Mouse (Mus musculus) intestine, embryonic 15.5 days (tissue): ENCODE data around the gene Exosc5. TPM values are rescaled to one million over a fixed set of nuclear protein-coding genes. Genes with fewer than 3 reads are reported as not detected.
A peak's percentile ranks its signal among the peaks of the same experiment; 100 is the strongest.

Experiments
- ATAC-seq: fragments of 200-750 bp; cut with Nextera tagmentation; 2 replicates; pipeline ENCODE4 v1.8.0; 2017; ENCODE audit warnings: moderate TSS enrichment, moderate library complexity
- H3K27ac ChIP-seq: fragments of 300-500 bp; sonication (generic); 2 replicates; pipeline ENCODE4 v1.5.1; 2015; ENCODE audit warnings: mild to moderate bottlenecking, inconsistent platforms
- H3K27me3 ChIP-seq: fragments of 300-500 bp; sonication (generic); replicated peaks from 2 replicates; pipeline ENCODE4 v1.6.1; 2015; ENCODE audit warnings: inconsistent platforms
- H3K36me3 ChIP-seq: fragments of 300-500 bp; sonication (generic); 2 replicates; pipeline ENCODE4 v1.6.1; 2015; ENCODE audit warnings: inconsistent platforms
- H3K4me1 ChIP-seq: fragments of 300-500 bp; sonication (generic); replicated peaks from 2 replicates; pipeline ENCODE4 v1.6.1; 2015; ENCODE audit warnings: inconsistent platforms
- H3K4me2 ChIP-seq: fragments of 300-500 bp; sonication (generic); replicated peaks from 2 replicates; pipeline ENCODE4 v1.6.1; 2015; ENCODE audit warnings: mild to moderate bottlenecking, inconsistent platforms
- H3K4me3 ChIP-seq: fragments of 300-500 bp; sonication (generic); replicated peaks from 2 replicates; pipeline ENCODE4 v1.5.1; 2015; ENCODE audit warnings: inconsistent platforms
- H3K9ac ChIP-seq: fragments of 300-500 bp; sonication (generic); 2 replicates; pipeline ENCODE4 v1.6.1; 2015; ENCODE audit warnings: inconsistent platforms
- H3K9me3 ChIP-seq: fragments of 300-500 bp; sonication (generic); 2 replicates; pipeline ENCODE4 v1.6.1; 2016; ENCODE audit warnings: inconsistent platforms
- whole genome bisulfite sequencing: fragments of 180-500 bp; shearing (Covaris S2); methylation state at CpG from one replicate; pipeline ENCODE4 v1.1.7; 2015; 5-methylcytosine and 5-hydroxymethylcytosine counted together
- polyA plus RNA-seq: library from polyadenylated mRNA; unstranded; fragments of >200 nt; fragmentation: Nextera tagmentation; extraction: Ambion mirVana; gene quantifications from 2 replicates; pipeline ENCODE4 v1.2.1, GENCODE M21; 2015

Gene Exosc5
- polyA plus RNA-seq, 1 experiment from 2014 or later: 80.5 TPM

- Histone ChIP-seq H3K27me3 (no peaks in the 10 kb centered on the region), H3K9me3 (no peaks in the 10 kb centered on the region), H3K27ac (no peak overlapping the region), H3K4me1 (no peaks in the 10 kb centered on the region), H3K4me2 (no peak overlapping the region), H3K36me3 (no peaks in the 10 kb centered on the region), H3K9ac (no peak overlapping the region), H3K4me3 (no peak overlapping the region)
- no peak for ATAC-seq
- 76% methylated on average over 4 of the region's 4 CpGs for WGBS
These were observed 14.3 kb upstream of the Exosc5 start for GRCm38 (mm10) chr7:25644631-25645030.

DNA sequence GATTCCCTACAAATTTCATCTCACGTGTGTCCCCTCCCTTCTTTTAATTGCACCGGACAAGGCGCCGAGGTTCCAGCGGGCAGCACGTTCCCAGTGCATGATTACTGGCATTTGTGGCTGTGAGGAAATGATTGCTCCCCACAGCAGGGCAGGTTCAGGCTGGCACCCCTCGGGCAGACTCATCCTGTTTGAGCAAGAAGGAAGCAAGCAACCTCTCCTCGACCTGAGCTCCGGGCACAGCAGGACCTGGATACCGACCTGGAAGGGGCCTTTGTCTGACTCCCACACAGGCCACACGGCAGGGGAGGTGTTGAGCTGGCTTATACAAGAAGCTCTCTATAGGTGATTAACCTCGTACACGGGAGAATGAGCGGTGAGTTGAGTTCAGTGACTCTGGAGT is 13.9 kb upstream of the Exosc5 start:
- H3K27ac ChIP-seq: no peak overlapping the region
- H3K4me2 ChIP-seq: no peak overlapping the region
- no peak overlapping the region for H3K9ac ChIP-seq
- H3K27me3 ChIP-seq: no peaks in the 10 kb centered on the region
- ATAC-seq: no peak
- no peaks in the 10 kb centered on the region for H3K36me3 ChIP-seq
- 70% methylated on average over 14 of the region's 14 CpGs for WGBS
- no peaks in the 10 kb centered on the region for H3K4me1 ChIP-seq
- no peaks in the 10 kb centered on the region for H3K9me3 ChIP-seq
- H3K4me3 ChIP-seq: no peak overlapping the region

GRCm38 (mm10) chr7:25647574-25648123 is 11.3 kb upstream of the Exosc5 start:
- Histone ChIP-seq H3K4me3 (no peak overlapping the region), H3K4me1 (no peaks in the 10 kb centered on the region), H3K27me3 (no peaks in the 10 kb centered on the region), H3K9ac (no peak overlapping the region), H3K27ac (no peak overlapping the region), H3K4me2 (no peak overlapping the region), H3K9me3 (no peaks in the 10 kb centered on the region), H3K36me3 (no peaks in the 10 kb centered on the region)
- no peak for ATAC-seq
- WGBS: 53% methylated on average over 5 of the region's 5 CpGs

DNA sequence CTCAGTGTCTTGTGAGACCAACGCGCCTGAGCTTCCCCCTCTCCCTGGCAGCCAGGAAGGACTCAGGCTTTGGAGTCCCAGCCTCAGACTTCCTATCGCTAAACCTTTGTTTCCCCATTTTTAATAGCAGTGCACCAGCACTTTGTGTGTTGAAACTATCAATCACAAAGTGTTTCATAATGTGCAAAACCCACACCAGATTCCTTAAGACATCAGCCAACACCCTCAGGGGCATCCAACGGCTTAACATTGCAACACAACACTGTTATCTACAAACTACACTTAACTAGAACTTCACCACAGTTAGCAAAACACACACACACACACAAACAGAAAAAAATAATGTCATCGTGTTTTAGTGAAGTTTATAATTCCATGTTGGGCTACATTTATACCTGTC is 9.1 kb upstream of the Exosc5 start:
- Histone ChIP-seq H3K36me3 (no peaks in the 10 kb centered on the region), H3K4me1 (no peaks in the 10 kb centered on the region), H3K9me3 (no peaks in the 10 kb centered on the region), H3K4me2 (no peak overlapping the region), H3K9ac (no peak overlapping the region), H3K27ac (no peak overlapping the region), H3K27me3 (no peaks in the 10 kb centered on the region), H3K4me3 (no peak overlapping the region)
- 76% methylated on average over 5 of the region's 5 CpGs for WGBS
- no peak for ATAC-seq

DNA sequence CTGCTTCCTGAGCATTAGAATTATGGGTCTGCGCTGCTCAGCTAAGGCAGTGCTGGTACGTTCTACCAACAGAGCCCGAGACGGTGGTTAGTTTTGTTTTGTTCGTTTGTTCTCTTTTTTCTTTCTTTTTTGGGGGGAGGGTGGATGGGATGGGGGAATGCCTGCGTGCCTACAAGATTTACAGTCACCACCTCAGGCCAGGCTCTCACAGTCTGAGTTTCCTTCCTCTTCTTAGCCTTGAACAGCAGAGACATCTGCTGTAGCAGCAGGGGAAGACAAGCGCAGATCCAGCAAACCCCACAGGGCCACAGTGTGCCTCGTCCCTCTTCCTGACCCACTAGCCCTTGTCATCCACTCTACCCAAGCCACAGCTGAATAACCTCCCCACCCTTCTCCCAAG is 7.7 kb upstream of the Exosc5 start:
- ATAC-seq: no peak
- Histone ChIP-seq H3K27me3 (no peaks in the 10 kb centered on the region), H3K4me2 (no peak overlapping the region), H3K27ac (no peak overlapping the region), H3K9ac (no peak overlapping the region), H3K4me3 (no peak overlapping the region), H3K4me1 (no peaks in the 10 kb centered on the region), H3K9me3 (no peaks in the 10 kb centered on the region), H3K36me3 (no peaks in the 10 kb centered on the region)
- WGBS: 89% methylated on average over 8 of the region's 8 CpGs

- H3K9me3 ChIP-seq: no peaks in the 10 kb centered on the region
- no peaks in the 10 kb centered on the region for H3K36me3 ChIP-seq
- H3K9ac ChIP-seq: no peak overlapping the region
- H3K27ac ChIP-seq: no peak overlapping the region
- ATAC-seq: no peak
- H3K27me3 ChIP-seq: no peaks in the 10 kb centered on the region
- H3K4me3 ChIP-seq: no peak overlapping the region
- WGBS: 77% methylated on average over 12 of the region's 12 CpGs
- H3K4me2 ChIP-seq: no peak overlapping the region
- H3K4me1 ChIP-seq: no peaks in the 10 kb centered on the region
These were observed 6.7 kb upstream of the Exosc5 start for GRCm38 (mm10) chr7:25652244-25652759.

- Histone ChIP-seq H3K4me1 (peaks cover 10% of the 10 kb centered on the region; the same call in 1 of the 2 replicates), H3K4me3 (no peak overlapping the region), H3K27me3 (no peaks in the 10 kb centered on the region), H3K4me2 (no peak overlapping the region), H3K36me3 (no peaks in the 10 kb centered on the region), H3K9me3 (no peaks in the 10 kb centered on the region), H3K27ac (no peak overlapping the region), H3K9ac (no peak overlapping the region)
- no peak for ATAC-seq
- WGBS: 70% methylated on average over 11 of the region's 11 CpGs
These were observed 3.1 kb upstream of the Exosc5 start for GRCm38 (mm10) chr7:25655601-25656428.

- H3K27ac ChIP-seq: no peak overlapping the region
- H3K9me3 ChIP-seq: no peaks in the 10 kb centered on the region
- H3K4me1 ChIP-seq: peaks cover 10% of the 10 kb centered on the region; the same call in 1 of the 2 replicates
- H3K4me2 ChIP-seq: peak overlapping the region; percentile 76
- H3K9ac ChIP-seq: peak overlapping the region; percentile 61
- ATAC-seq: no peak
- H3K27me3 ChIP-seq: no peaks in the 10 kb centered on the region
- H3K36me3 ChIP-seq: no peaks in the 10 kb centered on the region
- H3K4me3 ChIP-seq: peak overlapping the region; percentile 55
- 37% methylated on average over 10 of the region's 10 CpGs for WGBS
These were observed 1.2 kb upstream of the Exosc5 start for GRCm38 (mm10) chr7:25657785-25658184.

DNA sequence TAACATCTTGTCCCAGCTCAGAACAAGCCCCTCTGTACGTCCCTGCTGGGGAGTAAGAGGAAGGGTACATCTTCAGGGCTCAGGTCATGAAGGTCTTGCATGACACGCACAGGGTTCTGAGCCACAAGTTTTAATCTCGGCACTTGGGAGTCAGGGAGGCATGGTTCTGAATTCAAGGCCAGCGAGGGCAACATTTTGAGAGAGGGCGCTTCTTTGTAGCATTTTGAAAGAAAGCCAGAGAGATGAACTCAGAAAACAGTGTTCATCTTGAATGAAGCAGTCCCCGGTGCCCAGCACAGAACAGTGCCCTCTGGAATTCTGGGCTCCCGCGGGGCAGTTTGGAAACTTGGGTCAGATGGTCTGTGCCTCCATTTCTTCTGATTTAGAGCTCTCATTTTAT is 7.4 kb downstream of the Exosc5 start:
- Histone ChIP-seq H3K4me2 (no peak overlapping the region), H3K9ac (no peak overlapping the region), H3K4me3 (no peak overlapping the region), H3K36me3 (peaks cover 16% of the 10 kb centered on the region; the same call in 1 of the 2 replicates), H3K9me3 (no peaks in the 10 kb centered on the region), H3K27ac (no peak overlapping the region), H3K4me1 (no peaks in the 10 kb centered on the region), H3K27me3 (no peaks in the 10 kb centered on the region)
- no peak for ATAC-seq
- 93% methylated on average over 8 of the region's 8 CpGs for WGBS

DNA sequence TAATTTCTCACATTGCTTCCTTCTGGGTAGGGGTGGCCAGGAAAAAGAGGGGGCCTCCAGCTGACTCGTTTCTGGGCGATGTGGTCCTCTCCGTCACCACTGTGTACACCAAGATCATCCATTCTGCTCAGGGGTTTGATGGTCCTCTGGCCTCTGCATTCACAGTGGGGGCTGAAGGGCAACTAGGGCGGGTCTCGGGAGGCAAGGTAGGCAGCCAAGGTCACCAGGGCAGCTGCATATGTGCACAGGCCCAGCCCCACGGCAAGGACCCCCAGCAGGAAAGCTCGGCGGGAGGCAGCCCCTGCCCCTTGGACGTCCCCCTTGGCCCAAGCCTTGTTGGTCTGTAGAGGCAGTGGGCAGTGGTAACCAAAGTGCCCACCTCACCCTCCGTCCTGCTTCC is 10.2 kb downstream of the Exosc5 start:
- no peak overlapping the region for H3K4me2 ChIP-seq
- no peak overlapping the region for H3K4me3 ChIP-seq
- H3K4me1 ChIP-seq: no peaks in the 10 kb centered on the region
- no peaks in the 10 kb centered on the region for H3K9me3 ChIP-seq
- H3K36me3 ChIP-seq: peaks cover 16% of the 10 kb centered on the region; the same call in 1 of the 2 replicates
- WGBS: 87% methylated on average over 10 of the region's 10 CpGs
- H3K9ac ChIP-seq: no peak overlapping the region
- H3K27me3 ChIP-seq: peaks cover 11% of the 10 kb centered on the region
- no peak for ATAC-seq
- H3K27ac ChIP-seq: no peak overlapping the region

DNA sequence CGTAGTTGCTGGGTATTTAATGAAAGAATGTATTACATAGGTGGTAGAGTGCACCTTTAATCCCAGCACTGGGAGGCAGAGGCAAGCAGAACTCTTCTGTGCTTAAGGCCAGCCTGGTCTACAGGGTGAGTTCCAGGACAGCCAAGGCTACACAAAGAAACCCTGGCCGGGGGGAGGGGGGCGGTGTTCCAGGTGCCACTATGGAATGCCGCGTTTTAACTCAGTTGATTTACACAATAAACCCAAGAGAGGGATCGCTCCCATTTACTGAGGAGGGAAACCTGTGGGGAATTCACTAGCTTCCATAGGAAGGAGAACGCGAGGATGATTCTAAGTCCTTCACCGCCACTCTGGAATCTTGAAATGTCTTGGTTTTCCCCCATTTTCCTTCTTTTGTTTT is 10.7 kb downstream of the Exosc5 start:
- Histone ChIP-seq H3K27me3 (peaks cover 16% of the 10 kb centered on the region), H3K4me1 (peaks cover 2% of the 10 kb centered on the region), H3K4me2 (no peak overlapping the region), H3K9me3 (no peaks in the 10 kb centered on the region), H3K9ac (no peak overlapping the region), H3K4me3 (no peak overlapping the region), H3K36me3 (peaks cover 16% of the 10 kb centered on the region; the same call in 1 of the 2 replicates), H3K27ac (no peak overlapping the region)
- WGBS: 72% methylated on average over 9 of the region's 9 CpGs
- ATAC-seq: no peak

GRCm38 (mm10) chr7:25670096-25670495 is 11.1 kb downstream of the Exosc5 start:
- Histone ChIP-seq H3K27ac (no peak overlapping the region), H3K4me2 (no peak overlapping the region), H3K4me3 (no peak overlapping the region), H3K27me3 (peaks cover 21% of the 10 kb centered on the region), H3K36me3 (peaks cover 12% of the 10 kb centered on the region; the same call in 1 of the 2 replicates), H3K9ac (no peak overlapping the region), H3K9me3 (no peaks in the 10 kb centered on the region), H3K4me1 (peaks cover 6% of the 10 kb centered on the region)
- 97% methylated on average over 4 of the region's 4 CpGs for WGBS
- ATAC-seq: no peak
